Mouse (Mus musculus) lung, embryonic 15.5 days (tissue): ENCODE results near the gene Kcnj6. TPM values are rescaled to one million over a fixed set of nuclear protein-coding genes. Genes with fewer than 3 reads are reported as not detected.

Experiments
- ATAC-seq: fragments of 200-750 bp; cut with Nextera tagmentation; 2 replicates; pipeline ENCODE4 v1.8.0; 2017; ENCODE audit warnings: moderate number of reproducible peaks, borderline replicate concordance; ENCODE audit not compliant: low FRiP score, low TSS enrichment; ENCODE audit errors: extremely low read depth
- H3K27ac ChIP-seq: fragments of 300-500 bp; sonication (generic); 2 replicates; pipeline ENCODE4 v1.5.1; 2015; ENCODE audit warnings: moderate library complexity, mild to moderate bottlenecking, inconsistent platforms
- H3K27me3 ChIP-seq: fragments of 300-500 bp; sonication (generic); 2 replicates; pipeline ENCODE4 v1.6.1; 2015; ENCODE audit warnings: inconsistent platforms
- H3K36me3 ChIP-seq: fragments of 300-500 bp; sonication (generic); 2 replicates; pipeline ENCODE4 v1.6.1; 2015; ENCODE audit warnings: inconsistent platforms
- H3K4me1 ChIP-seq: fragments of 300-500 bp; sonication (generic); 2 replicates; pipeline ENCODE4 v1.6.1; 2015; ENCODE audit warnings: inconsistent platforms
- H3K4me2 ChIP-seq: fragments of 300-500 bp; sonication (generic); 2 replicates; pipeline ENCODE4 v1.6.1; 2015; ENCODE audit warnings: inconsistent platforms, mild to moderate bottlenecking, moderate library complexity
- H3K4me3 ChIP-seq: fragments of 300-500 bp; sonication (generic); 2 replicates; pipeline ENCODE4 v1.5.1; 2015; ENCODE audit warnings: mild to moderate bottlenecking, inconsistent platforms
- H3K9ac ChIP-seq: fragments of 300-500 bp; sonication (generic); 2 replicates; pipeline ENCODE4 v1.6.1; 2015; ENCODE audit warnings: inconsistent platforms
- H3K9me3 ChIP-seq: fragments of 300-500 bp; sonication (generic); 2 replicates; pipeline ENCODE4 v1.6.1; 2016; ENCODE audit warnings: inconsistent platforms
- WGBS: fragments of 180-500 bp; shearing (Covaris S2); methylation state at CpG from one replicate; pipeline ENCODE4 v1.1.7; 2015; 5-methylcytosine and 5-hydroxymethylcytosine counted together
- polyA plus RNA-seq: library from polyadenylated mRNA; unstranded; fragments of >200 nt; fragmentation: Nextera tagmentation; extraction: Ambion mirVana; gene quantifications from 2 replicates; pipeline ENCODE4 v1.2.1, GENCODE M21; 2015

The Kcnj6 gene
- polyA plus RNA-seq, 1 experiment from 2014 or later = not detected

GRCm38 (mm10) chr16:94798241-94798640 is 199.3 kb downstream of the Kcnj6 start:
- no peak for ATAC-seq
- Histone ChIP-seq H3K4me1 (no peaks in the 10 kb centered on the region), H3K9me3 (no peaks in the 10 kb centered on the region), H3K27ac (no peak overlapping the region), H3K4me2 (no peak overlapping the region), H3K27me3 (no peaks in the 10 kb centered on the region), H3K36me3 (no peaks in the 10 kb centered on the region), H3K9ac (no peak overlapping the region), H3K4me3 (no peak overlapping the region)
- WGBS = 80% methylated on average over 10 of the region's 12 CpGs

- no peak overlapping the region for H3K27ac ChIP-seq
- H3K4me3 ChIP-seq = no peak overlapping the region
- ATAC-seq = no peak
- no peaks in the 10 kb centered on the region for H3K9me3 ChIP-seq
- H3K27me3 ChIP-seq = no peaks in the 10 kb centered on the region
- H3K4me1 ChIP-seq = no peaks in the 10 kb centered on the region
- H3K36me3 ChIP-seq = no peaks in the 10 kb centered on the region
- 68% methylated on average over 6 of the region's 6 CpGs for WGBS
- H3K9ac ChIP-seq = no peak overlapping the region
- no peak overlapping the region for H3K4me2 ChIP-seq
Measured at GRCm38 (mm10) chr16:94797366-94797765, 200.1 kb downstream of the Kcnj6 start.

- H3K4me1 ChIP-seq = no peaks in the 10 kb centered on the region
- WGBS = 58% methylated on average over 7 of the region's 7 CpGs
- no peak overlapping the region for H3K27ac ChIP-seq
- no peak overlapping the region for H3K4me3 ChIP-seq
- H3K27me3 ChIP-seq = 0 out of 2 replicates have a peak, but pooled peaks cover 5% of the 10 kb centered on the region
- no peak overlapping the region for H3K4me2 ChIP-seq
- H3K9me3 ChIP-seq = no peaks in the 10 kb centered on the region
- no peak for ATAC-seq
- H3K9ac ChIP-seq = no peak overlapping the region
- no peaks in the 10 kb centered on the region for H3K36me3 ChIP-seq
Measured at GRCm38 (mm10) chr16:94793041-94793440, 204.5 kb downstream of the Kcnj6 start.

GRCm38 (mm10) chr16:94789958-94790357 is 207.5 kb downstream of the Kcnj6 start:
- Histone ChIP-seq H3K27ac (no peak overlapping the region), H3K4me3 (no peak overlapping the region), H3K4me1 (no peaks in the 10 kb centered on the region), H3K9ac (no peak overlapping the region), H3K27me3 (0 out of 2 replicates have a peak, but pooled peaks cover 5% of the 10 kb centered on the region), H3K36me3 (no peaks in the 10 kb centered on the region), H3K4me2 (no peak overlapping the region), H3K9me3 (no peaks in the 10 kb centered on the region)
- ATAC-seq = 0 out of 2 replicates have a peak, but pooled peaks have one; percentile 23
- WGBS = 34% methylated on average over 6 of the region's 6 CpGs

- no peak overlapping the region for H3K9ac ChIP-seq
- no peak overlapping the region for H3K4me2 ChIP-seq
- no peak overlapping the region for H3K4me3 ChIP-seq
- no peaks in the 10 kb centered on the region for H3K36me3 ChIP-seq
- H3K9me3 ChIP-seq = no peaks in the 10 kb centered on the region
- WGBS = 66% methylated on average over 7 of the region's 7 CpGs
- 0 out of 2 replicates have a peak, but pooled peaks cover 5% of the 10 kb centered on the region for H3K27me3 ChIP-seq
- H3K27ac ChIP-seq = no peak overlapping the region
- no peak for ATAC-seq
- no peaks in the 10 kb centered on the region for H3K4me1 ChIP-seq
Measured at GRCm38 (mm10) chr16:94788716-94789115, 208.8 kb downstream of the Kcnj6 start.

- no peak for ATAC-seq
- Histone ChIP-seq H3K4me1 (no peaks in the 10 kb centered on the region), H3K4me2 (no peak overlapping the region), H3K36me3 (no peaks in the 10 kb centered on the region), H3K9me3 (no peaks in the 10 kb centered on the region), H3K27ac (no peak overlapping the region), H3K9ac (no peak overlapping the region), H3K4me3 (no peak overlapping the region), H3K27me3 (0 out of 2 replicates have a peak, but pooled peaks cover 5% of the 10 kb centered on the region)
- WGBS = 4% methylated on average over 16 of the region's 16 CpGs
Measured at GRCm38 (mm10) chr16:94788165-94788564, 209.3 kb downstream of the Kcnj6 start.

GRCm38 (mm10) chr16:94785873-94786272 is 211.6 kb downstream of the Kcnj6 start:
- Histone ChIP-seq H3K9ac (no peak overlapping the region), H3K4me2 (no peak overlapping the region), H3K36me3 (no peaks in the 10 kb centered on the region), H3K4me3 (no peak overlapping the region), H3K4me1 (0 out of 2 replicates have a peak, but pooled peaks cover 2% of the 10 kb centered on the region), H3K27me3 (0 out of 2 replicates have a peak, but pooled peaks cover 5% of the 10 kb centered on the region), H3K27ac (no peak overlapping the region), H3K9me3 (no peaks in the 10 kb centered on the region)
- no peak for ATAC-seq
- 70% methylated on average over 5 of the region's 5 CpGs for WGBS

- WGBS = 62% methylated on average over 7 of the region's 7 CpGs
- Histone ChIP-seq H3K27me3 (no peaks in the 10 kb centered on the region), H3K27ac (no peak overlapping the region), H3K4me1 (0 out of 2 replicates have a peak, but pooled peaks cover 2% of the 10 kb centered on the region), H3K36me3 (no peaks in the 10 kb centered on the region), H3K9me3 (no peaks in the 10 kb centered on the region), H3K4me3 (no peak overlapping the region), H3K4me2 (no peak overlapping the region), H3K9ac (no peak overlapping the region)
- ATAC-seq = no peak
Measured at GRCm38 (mm10) chr16:94783696-94784095, 213.8 kb downstream of the Kcnj6 start.

GRCm38 (mm10) chr16:94782110-94782946 is 215.2 kb downstream of the Kcnj6 start:
- 66% methylated on average over 24 of the region's 24 CpGs for WGBS
- no peak overlapping the region for H3K4me2 ChIP-seq

GRCm38 (mm10) chr16:94773928-94774327 is 223.6 kb downstream of the Kcnj6 start:
- Histone ChIP-seq H3K27ac (no peak overlapping the region), H3K9me3 (no peaks in the 10 kb centered on the region), H3K9ac (no peak overlapping the region), H3K4me3 (no peak overlapping the region), H3K36me3 (no peaks in the 10 kb centered on the region), H3K4me2 (no peak overlapping the region), H3K27me3 (no peaks in the 10 kb centered on the region), H3K4me1 (no peaks in the 10 kb centered on the region)
- ATAC-seq = no peak
- WGBS = 57% methylated on average over 5 of the region's 5 CpGs

More at GRCm38 (mm10) chr16:94782110-94782946, 215.2 kb downstream of the Kcnj6 start:
- no peaks in the 10 kb centered on the region for H3K27me3 ChIP-seq
- H3K36me3 ChIP-seq = no peaks in the 10 kb centered on the region
- peak; percentile 59; the same call in 1 of the 2 replicates for ATAC-seq
- H3K9ac ChIP-seq = no peak overlapping the region
- H3K4me3 ChIP-seq = no peak overlapping the region
- H3K27ac ChIP-seq = no peak overlapping the region
- no peaks in the 10 kb centered on the region for H3K9me3 ChIP-seq
- 0 out of 2 replicates have a peak, but pooled peaks cover 2% of the 10 kb centered on the region for H3K4me1 ChIP-seq

GRCm38 (mm10) chr16:94767606-94768005 is 229.9 kb downstream of the Kcnj6 start:
- Histone ChIP-seq H3K4me1 (peaks cover 8% of the 10 kb centered on the region; the same call in 1 of the 2 replicates), H3K36me3 (no peaks in the 10 kb centered on the region), H3K4me2 (no peak overlapping the region), H3K27me3 (no peaks in the 10 kb centered on the region), H3K9ac (no peak overlapping the region), H3K4me3 (no peak overlapping the region), H3K9me3 (no peaks in the 10 kb centered on the region), H3K27ac (no peak overlapping the region)
- WGBS = 69% methylated on average over 6 of the region's 6 CpGs
- no peak for ATAC-seq

- Histone ChIP-seq H3K27me3 (no peaks in the 10 kb centered on the region), H3K9ac (no peak overlapping the region), H3K4me3 (no peak overlapping the region), H3K27ac (no peak overlapping the region), H3K4me1 (peaks cover 8% of the 10 kb centered on the region; the same call in 1 of the 2 replicates), H3K36me3 (no peaks in the 10 kb centered on the region), H3K4me2 (no peak overlapping the region), H3K9me3 (no peaks in the 10 kb centered on the region)
- ATAC-seq = no peak
- 31% methylated on average over 8 of the region's 8 CpGs for WGBS
Measured at GRCm38 (mm10) chr16:94765129-94765528, 232.4 kb downstream of the Kcnj6 start.
